Mouse (Mus musculus) left cerebral cortex, postnatal 14 days (tissue): ENCODE data around the gene Zfp575. TPM values are rescaled to one million over a fixed set of nuclear protein-coding genes. Genes with fewer than 3 reads are reported as not detected.

ENCODE experiments used
- DNase-seq, 2 experiments: peaks; one replicate each; pipeline ENCODE4 v3.0.0; 2021 to 2022; ENCODE audit warnings: low spot score in 2 of 2, mixed read lengths in 1 of 2
- intact Hi-C: fragments of 180-260 bp; cut with DNase I; formaldehyde crosslinking; loops from one replicate; pipeline ENCODE4 v1.15.1; 2025
- total RNA-seq, 2 experiments: library from RNA; stranded (reverse); gene quantifications; 2 replicates each; pipeline ENCODE4 v1.2.3; 2021

Zfp575 gene
- total RNA-seq, 2 experiments from 2014 or later, result 6.9 to 7.2 TPM

DNA sequence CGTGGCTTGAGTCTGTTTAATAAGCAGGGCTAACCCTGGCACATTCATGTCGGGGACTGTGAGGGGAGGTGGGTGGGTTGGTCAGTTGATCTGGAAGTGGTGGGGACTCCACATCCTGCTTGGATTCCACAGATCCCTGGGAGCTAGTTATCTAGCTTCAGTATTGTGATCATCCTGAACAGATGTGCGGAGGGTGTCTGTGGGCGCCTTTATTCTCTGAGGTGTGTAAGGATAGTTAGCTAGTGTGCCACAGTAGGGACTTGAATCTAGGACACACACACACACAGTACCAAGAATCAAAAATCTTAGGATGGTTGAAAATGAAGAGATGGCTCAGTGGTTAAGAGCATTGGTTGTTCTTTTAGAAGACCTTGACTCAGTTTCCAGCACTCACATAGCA is 18.9 kb downstream of the Zfp575 start:
- DNase-seq, result no peak
- intact Hi-C loops, result no loop called here

DNA sequence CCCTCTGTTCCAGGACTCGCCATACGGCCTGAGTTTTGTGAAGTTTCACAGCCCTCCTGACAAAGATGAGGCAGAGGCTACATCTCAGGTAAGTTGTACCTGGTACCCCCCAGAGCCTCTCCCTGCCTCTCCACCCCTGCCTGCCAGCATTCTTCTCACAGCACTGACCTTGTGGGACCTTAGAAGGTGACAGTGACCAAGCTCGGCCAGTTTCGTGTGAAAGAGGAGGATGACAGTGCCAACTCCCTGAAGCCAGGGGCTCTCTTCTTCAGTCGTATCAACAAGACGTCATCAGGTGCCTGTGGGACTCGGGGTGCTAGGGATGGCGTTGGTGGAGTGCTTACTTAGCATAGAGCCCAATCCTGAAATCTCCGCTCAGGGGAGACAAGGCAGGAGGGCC is 21.2 kb downstream of the Zfp575 start:
- DNase-seq, result no peak
- intact Hi-C loops, result no loop called here

DNA sequence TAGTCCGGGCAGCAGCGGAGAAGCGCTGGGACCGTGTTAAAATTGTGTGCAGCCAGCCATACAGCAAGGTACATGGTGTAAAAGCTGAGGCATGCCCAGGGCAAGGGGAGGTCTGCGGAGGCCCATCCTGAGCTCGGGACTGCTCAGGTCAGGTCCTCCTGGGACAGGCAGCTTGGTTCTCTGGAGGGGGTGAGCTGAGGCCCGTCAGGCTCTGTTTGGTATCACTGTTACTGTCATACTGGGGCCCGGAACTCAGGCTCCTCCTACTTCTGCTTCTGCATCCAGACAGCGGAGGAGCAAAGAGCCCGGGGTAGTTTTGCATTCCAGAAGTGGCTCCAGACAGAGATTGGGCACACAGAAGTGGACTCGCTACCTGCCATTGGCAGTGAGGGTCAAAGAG is 21.8 kb downstream of the Zfp575 start:
- intact Hi-C loops, result no loop called here
- no peak for DNase-seq

DNA sequence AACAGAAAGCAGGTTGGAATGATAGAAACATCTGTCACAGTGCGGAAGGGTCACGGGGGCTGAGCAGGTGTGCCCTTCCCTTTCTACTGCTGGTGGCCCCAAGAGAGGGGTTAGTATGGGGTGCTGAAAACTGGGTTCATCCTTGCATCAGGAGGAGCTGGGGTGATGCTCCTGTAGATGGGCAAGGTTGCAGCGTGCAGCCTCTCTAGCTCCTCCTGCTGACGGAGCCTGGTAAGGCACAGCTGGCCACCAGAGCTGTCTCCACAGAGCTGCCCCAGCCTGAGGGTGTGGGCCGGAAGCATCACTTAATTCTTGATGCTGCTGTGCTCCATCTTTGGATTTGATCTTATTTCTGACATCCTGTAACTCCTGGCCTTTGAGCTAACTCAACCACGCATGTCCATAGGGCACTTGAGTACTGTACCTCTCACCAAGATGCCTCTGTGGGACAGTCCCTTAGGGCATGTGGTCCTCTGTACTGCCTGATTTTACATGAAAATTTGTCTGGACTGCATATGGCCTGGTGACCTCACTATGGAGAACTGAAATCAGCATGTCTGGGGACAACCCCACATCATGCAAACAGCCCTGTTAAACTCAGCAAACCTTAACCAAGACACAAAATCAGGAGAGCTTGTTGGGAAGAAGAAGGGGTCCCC is 22.7 kb downstream of the Zfp575 start:
- intact Hi-C loops, result no loop called here
- peak; percentile 65 to 70 for DNase-seq

DNA sequence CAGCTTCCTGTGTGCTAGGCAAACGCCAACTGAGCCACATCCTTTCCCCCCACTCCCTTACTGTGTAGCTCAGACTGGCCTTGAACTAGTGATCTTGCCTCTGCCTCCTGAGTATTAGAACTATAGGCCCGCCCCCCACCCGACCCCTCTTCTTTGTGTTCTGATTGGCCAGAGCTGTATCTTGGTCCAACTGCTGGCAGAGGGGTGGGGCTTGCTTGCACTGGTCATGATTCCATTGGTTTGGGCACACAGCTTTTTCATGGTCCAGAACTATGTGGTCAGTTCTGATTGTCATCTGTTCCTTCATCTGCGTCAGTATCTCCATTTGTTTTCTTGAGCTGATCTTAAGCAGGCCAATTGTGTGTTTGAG is 23.6 kb downstream of the Zfp575 start:
- DNase-seq, result no peak
- intact Hi-C loops, result no loop called here

DNA sequence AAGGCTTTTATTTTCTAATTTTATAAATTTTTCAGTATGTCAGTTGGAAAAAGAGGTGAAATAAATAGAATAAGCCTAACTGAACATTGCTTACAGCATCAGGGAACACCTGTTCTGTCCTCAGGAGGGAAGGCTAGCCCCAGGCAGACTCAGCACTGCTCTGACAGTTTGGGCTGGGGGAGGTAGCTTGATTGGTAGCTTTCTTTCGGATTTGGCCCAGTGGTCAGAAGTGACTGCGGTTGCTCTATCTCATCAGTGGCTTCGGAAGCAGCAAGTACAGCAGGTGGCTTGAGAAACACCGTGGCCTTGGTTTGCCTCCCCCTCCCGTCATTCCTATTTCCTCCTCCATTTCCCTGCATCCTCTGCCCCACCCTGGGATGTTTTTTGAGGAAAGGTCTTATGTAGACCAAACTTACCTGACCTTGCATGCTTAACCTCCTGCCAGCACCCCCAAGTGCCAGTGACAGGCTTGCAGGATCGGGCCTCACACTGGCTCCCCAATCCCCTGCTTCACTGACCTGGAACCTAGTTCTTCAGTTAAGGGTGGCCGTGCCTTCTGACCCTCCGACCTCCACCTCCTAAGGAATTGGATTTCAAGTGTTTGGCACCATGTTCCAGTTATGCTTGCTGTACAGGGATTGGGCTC is 24.1 kb downstream of the Zfp575 start:
- no peak for DNase-seq
- intact Hi-C loops, result no loop called here

DNA sequence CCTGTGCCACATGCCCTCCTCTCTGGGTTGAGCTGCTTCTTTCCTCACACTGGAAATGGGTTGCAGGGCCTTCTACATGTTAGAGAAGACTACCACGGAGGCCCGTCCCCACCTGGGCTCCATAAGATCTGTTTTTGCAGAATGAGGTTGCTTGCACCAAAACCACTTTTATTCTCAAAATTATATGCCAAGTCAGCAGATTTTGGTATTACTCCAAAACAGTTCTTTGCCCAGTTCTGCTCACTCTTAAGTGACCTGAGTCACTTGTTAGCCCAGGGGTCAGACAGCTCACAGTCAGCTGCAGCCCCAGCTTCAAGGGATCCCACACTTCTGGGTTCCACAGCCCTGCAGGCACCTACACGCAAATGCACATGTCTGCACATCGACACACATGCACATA is 26.0 kb downstream of the Zfp575 start:
- intact Hi-C loops, result no loop called here
- DNase-seq, result no peak

DNA sequence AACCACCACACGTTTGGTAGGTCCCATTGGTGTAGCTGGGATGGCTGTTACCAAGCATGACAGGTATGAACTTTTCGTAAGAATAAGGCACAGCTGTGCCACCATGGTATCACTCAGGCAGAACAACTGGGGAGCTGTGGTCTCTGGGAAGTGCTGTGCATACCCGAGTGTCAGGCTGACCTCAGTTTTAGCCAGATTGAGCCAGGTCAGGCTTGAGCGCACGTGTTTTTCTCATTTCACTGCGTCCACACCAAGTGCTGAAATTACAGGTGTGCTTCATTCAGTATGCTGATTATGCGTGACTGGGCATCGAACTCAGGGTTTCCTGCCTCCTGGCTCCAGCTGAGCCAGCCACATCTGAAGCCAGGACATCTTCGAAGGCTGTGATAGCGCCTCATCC is 31.7 kb downstream of the Zfp575 start:
- DNase-seq, result no peak
- intact Hi-C loops, result no loop called here

DNA sequence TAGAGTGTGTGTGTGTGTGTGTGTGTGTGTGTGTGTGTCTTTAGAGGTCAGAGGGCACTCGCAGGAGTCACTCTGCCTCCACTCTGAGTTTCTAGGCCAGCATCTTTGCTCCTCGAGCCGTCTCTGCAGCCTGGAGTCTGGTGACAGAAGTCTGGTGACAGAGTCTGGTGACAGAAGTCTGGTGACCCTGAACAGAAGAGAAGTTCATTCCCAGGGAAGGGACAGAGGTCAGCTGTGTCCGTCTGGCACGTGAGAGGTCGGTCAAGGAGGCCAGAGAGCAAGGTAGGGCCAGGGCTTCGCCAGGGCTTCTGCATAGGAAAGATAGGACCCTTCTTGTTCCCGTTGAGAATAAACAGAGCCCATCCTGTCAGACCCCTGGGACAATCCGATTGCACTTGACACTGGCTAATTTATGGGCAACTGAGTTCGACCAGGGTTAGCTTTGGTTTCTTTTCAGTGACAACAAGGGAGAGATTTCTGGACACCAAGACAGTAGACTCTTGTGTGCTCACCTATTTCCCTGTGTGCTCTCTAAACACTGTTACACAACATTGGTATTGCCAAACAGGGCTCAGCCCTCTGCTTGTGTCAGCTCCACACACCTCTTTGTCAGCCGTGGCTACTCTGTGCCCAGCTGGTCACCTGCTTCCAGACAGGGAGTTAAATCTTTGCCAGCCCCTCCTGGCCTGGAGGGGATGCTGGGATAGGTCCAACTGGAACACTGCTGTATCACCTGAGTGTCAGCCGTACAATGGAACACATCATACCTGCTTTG is 35.3 kb downstream of the Zfp575 start:
- DNase-seq, result no peak
- intact Hi-C loops, result no loop called here

DNA sequence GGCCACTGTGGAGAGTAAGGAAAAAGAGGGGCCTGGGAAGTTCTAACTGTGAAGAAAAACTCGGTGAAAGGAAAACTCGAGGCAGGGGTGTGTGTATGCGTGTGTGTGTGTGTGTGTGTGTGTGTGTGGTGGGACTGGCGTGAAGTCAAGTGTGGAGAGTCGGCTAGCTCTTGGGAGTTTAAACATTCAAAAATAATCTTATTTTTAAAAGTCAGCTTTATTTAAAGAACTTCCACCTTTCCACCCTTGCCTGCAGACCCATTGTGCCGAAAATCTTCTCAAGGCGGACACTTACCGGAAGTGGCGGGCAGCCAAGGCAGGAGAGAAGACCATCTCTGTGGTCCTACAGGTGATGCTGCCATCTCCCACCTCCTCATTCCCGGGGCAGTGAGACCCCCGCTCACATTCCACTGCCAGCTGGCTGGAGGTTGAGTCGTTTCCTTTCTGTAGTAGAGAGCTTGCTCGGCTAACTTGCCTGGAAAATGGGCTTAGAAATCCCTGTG is 39.9 kb downstream of the Zfp575 start:
- intact Hi-C loops, result loop anchor here (1.0 kb wide), 1 partner anchor 17 kb away; the partner anchor contains the start of gene Irgq
- DNase-seq, result no peak

DNA sequence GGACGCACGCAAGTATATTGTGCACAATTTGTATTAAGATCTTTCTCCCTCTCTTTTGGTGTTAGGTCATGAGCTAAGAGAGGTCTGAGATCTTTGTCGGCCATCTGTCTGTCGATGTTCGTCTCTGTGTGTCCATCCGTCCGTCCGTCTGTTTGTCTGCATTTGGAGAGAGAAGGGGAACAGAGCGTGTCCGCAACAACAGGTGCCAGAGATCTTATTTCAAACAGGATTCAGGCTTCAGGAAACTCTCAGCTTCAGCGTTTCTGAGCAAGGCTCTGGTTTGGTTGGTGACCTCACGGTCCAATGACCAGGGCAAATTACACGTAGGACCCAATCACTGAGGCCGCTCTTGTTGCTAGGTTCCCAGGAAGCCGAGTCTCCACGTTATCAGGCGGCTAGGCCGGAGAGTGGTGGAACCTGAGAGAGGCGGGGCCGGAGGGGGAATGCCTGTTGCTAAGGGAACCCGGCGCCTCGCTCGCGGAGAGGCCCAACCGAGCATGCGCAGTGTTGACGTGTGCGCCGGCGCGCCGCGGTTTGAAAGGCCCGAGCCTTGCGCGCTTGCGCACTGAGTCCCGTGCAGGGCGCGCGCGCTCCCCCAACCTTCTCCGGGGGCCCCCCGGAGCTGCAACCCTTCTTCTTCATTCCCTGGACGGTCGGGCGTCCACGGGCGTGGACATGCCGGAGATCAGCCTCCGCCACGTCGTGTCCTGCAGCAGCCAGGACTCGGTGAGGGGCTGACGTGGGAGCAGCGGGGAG is 40.6 kb downstream of the Zfp575 start:
- DNase-seq, result peak; percentile 99 to 100
- intact Hi-C loops, result loop anchor here (1.0 kb wide), 1 partner anchor 17 kb away; the partner anchor contains the start of gene Irgq

DNA sequence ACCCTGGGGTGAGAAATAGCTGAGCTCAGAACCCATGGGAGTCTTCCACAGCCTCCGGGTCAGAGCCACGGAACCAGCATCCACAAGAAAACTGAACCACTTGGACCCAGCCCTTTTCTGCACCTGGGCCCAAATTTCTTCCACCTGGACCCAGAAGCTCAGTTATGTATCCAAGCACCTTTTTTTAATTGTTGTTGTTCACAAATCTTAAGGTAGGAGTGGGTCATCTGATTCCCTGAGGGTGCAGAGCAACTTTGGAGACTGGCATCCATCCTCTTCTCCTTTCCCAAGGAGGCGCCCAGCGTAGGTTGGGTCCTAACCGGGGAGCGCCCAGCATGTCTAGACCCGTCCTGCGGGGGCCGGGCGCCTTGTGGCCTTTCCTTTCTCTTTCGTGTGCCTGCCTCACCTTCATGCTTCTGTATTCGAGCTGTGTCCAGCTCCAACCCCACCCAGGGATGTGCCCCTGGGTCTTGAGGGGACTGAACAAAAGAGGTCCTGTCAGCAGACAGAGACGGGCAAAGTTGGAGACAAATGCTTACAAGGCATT is 41.3 kb downstream of the Zfp575 start, which contains the start of the genes Pinlyp and Xrcc1:
TSS of gene Pinlyp (minus strand) at position 51 of the 547 bp plus-strand sequence.
TSS of gene Xrcc1 (plus strand) at position 222 of the 547 bp plus-strand sequence.
- DNase-seq, result no peak
- intact Hi-C loops, result no loop called here

DNA sequence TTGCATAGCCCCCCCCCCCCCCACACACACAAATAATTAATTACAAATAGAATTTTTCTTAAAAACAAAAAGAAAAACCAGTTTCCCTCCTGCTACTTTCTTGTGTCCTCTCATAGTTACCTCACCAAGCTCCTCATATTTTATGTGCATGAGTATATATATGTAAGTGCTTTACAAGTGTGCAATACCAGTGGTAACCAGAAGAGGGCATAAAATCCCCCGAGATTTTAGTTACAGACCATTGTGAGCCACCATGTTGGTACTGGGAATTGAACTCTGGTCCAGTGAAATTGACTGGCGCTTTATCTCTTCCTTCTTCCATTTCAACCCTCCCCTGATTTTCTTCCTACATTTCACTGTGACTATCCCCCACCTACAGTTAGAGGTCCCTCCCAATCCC is 42.9 kb downstream of the Zfp575 start:
- intact Hi-C loops, result no loop called here
- no peak for DNase-seq

DNA sequence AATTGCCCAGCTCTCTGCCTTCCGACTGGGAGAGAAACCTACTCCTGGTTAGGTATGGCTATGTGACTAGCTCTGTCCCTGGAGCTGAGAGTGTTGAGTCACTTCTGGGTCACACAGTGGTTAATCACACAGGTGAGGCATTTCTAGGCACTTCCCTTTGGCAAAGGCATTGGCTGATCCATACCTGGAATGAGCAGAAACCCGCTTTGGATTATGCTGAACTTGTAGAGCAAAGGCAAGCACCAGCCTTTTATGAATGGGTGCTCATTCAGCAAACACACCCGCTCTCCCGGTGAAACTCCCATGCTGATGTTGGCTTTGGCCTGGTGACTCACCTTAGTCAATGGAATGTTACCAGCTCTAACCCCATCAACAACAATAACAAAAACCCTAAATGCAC is 47.8 kb downstream of the Zfp575 start:
- intact Hi-C loops, result no loop called here
- no peak for DNase-seq

DNA sequence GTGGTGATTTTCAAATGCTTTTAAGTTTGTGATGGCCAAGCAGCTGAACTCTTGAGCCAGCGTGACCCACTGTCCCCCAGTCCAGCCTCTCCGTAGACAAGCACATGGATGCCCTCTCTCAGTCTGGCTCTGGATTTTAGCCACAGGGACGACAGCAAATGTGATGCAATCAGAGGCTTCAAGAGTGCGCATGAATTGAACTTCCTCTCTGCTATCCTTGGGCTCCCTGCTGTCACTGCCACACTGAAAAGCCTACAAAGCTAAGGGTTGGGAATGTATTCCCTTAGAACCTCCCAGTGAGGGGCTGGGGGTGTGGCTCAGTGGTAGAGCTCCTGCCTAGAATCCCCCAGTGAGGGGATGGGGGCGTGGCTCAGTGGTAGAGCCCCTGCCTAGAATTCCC is 48.7 kb downstream of the Zfp575 start:
- intact Hi-C loops, result no loop called here
- DNase-seq, result no peak

DNA sequence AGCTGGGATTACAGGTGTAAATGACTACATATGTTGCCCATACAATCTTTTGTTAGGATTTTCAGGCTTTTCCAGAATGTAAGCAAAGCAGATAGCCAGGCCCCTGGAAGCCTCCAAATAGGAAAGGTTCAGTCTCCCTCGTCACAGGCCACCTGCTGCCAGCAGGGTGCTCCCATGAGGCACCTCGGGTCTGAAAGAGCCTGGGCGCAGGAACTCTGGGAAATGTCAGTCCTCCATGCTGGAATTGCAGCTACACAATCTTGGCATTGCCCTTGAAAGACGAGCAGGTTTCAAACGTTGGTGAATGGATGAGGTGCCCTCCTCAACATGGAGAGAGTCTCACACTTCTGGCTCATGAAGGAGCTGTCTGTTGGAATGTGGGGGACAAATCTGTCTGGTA is 49.3 kb downstream of the Zfp575 start:
- peak in 1 of 2 experiments; percentile 58 for DNase-seq
- intact Hi-C loops, result no loop called here

DNA sequence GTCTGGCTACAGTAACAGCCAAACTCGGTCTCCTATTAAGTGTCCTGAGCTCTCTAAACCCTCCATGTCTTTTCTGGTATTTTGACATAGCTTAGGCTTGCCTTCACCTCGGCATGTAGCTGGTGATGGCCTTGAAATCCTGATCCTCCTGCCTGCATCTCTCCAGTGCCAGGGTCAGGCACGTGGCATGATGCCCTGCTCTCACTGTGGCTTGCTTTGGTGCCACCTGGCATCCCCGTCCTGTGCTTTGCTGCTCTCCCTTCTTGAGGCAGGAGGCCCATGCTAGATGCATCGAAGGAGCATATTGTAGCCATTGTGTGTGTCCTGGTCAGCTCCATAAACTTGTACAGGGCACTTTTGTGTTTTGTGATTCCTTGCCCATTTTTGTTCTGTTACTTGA is 49.9 kb downstream of the Zfp575 start:
- intact Hi-C loops, result no loop called here
- no peak for DNase-seq

DNA sequence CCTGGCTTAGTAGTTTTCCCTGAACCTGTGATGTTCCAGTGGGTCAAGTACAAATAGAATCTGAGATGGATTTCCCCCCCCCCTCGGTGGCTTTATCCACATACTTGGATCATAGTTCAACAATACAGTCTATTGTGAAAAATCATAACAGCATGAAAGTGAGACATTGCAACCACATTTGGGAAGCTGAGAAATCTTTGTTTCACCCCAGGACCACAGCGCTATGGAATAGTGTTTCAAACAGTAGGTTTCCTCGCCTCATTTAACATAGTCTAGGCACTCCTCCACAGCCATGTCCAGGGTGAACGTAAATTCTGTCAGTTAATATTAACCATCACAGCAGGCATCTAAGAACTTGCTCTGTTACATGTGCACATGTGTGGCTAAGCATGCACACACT is 50.4 kb downstream of the Zfp575 start:
- intact Hi-C loops, result no loop called here
- no peak for DNase-seq

DNA sequence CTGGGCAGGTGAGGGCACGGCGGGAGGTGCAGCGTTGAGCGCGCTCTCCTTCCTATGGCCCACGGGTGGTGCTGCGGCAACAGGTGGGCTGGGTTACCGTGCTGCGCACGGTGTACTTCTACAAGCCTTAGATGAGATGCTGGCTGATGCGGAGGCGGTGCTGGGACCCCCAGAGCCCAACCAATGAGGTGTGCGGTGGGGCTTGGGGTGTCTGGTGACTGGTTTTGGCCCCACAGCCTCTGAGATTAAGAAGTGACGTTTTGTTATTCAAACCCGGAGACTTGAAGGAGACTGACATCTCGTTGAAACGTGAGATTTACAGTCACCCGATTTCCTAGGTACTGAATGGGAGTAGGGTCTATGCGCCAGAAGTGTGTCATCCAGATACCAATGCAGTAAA is 53.1 kb downstream of the Zfp575 start:
- peak in 1 of 2 experiments; percentile 25 for DNase-seq
- intact Hi-C loops, result no loop called here
